Mouse (Mus musculus): ENCODE results near the gene Actl6b. TPM values are rescaled to one million over a fixed set of nuclear protein-coding genes. Genes with fewer than 3 reads are reported as not detected.

The Actl6b gene
- total RNA-seq, 2 experiments from 2014 or later: not detected

GRCm38 (mm10) chr5:137528247-137528968 lies 24.9 kb upstream of the Actl6b start:
- intact Hi-C loops (cut with DNase I): no loop called here
- no peak for DNase-seq

GRCm38 (mm10) chr5:137529221-137529995 lies 23.9 kb upstream of the Actl6b start:
- intact Hi-C loops (cut with DNase I): no loop called here
- DNase-seq: no peak

- intact Hi-C loops (cut with DNase I): loop anchor here (5.0 kb wide), 2 partner anchors 217 to 247 kb away; partner anchors contain the start of genes Ppp1r35 and Tsc22d4
- no peak for DNase-seq
Measured at GRCm38 (mm10) chr5:137530075-137530474, 23.2 kb upstream of the Actl6b start.

- intact Hi-C loops (cut with DNase I): loop anchor here (5.0 kb wide), 2 partner anchors 216 to 246 kb away; partner anchors contain the start of genes Ppp1r35 and Tsc22d4
- peak; percentile 60 to 74 for DNase-seq
Measured at GRCm38 (mm10) chr5:137530588-137531413, 22.5 kb upstream of the Actl6b start.

GRCm38 (mm10) chr5:137531414-137532130 lies 21.7 kb upstream of the Actl6b start:
- intact Hi-C loops (cut with DNase I): loop anchor here (2.0 to 5.0 kb wide), 3 partner anchors 69 to 246 kb away; partner anchors contain the start of genes Mospd3, Ppp1r35 and Tsc22d4
- peak; percentile 57 to 63 for DNase-seq

GRCm38 (mm10) chr5:137532131-137532807 lies 21.0 kb upstream of the Actl6b start:
- DNase-seq: no peak
- intact Hi-C loops (cut with DNase I): loop anchor here (2.0 to 5.0 kb wide), 3 partner anchors 69 to 245 kb away; partner anchors contain the start of genes Mospd3, Ppp1r35 and Tsc22d4

- no peak for DNase-seq
- intact Hi-C loops (cut with DNase I): loop anchor here (2.0 to 5.0 kb wide), 3 partner anchors 68 to 245 kb away; partner anchors contain the start of genes Mospd3, Ppp1r35 and Tsc22d4
Measured at GRCm38 (mm10) chr5:137532808-137533116, 20.6 kb upstream of the Actl6b start.

- peak; percentile 97 to 100 for DNase-seq
Measured at GRCm38 (mm10) chr5:137533117-137533827, 20.0 kb upstream of the Actl6b start, which contains the start of the genes Epo and Gnb2. Epo (minus strand) TSS chr5:137533242. Gnb2 (minus strand) TSS chr5:137533510.

GRCm38 (mm10) chr5:137534762-137535161 lies 18.6 kb upstream of the Actl6b start:
- no peak for DNase-seq
- intact Hi-C loops (cut with DNase I): loop anchor here (5.0 kb wide), 2 partner anchors 213 to 243 kb away; partner anchors contain the start of genes Ppp1r35 and Tsc22d4

More at GRCm38 (mm10) chr5:137533117-137533827, 20.0 kb upstream of the Actl6b start, which contains the start of the genes Epo and Gnb2:
- intact Hi-C loops (cut with DNase I): loop anchor here (2.0 to 5.0 kb wide), 3 partner anchors 68 to 244 kb away; partner anchors contain the start of genes Mospd3, Ppp1r35 and Tsc22d4

- DNase-seq: no peak
- intact Hi-C loops (cut with DNase I): no loop called here
Measured at GRCm38 (mm10) chr5:137535318-137535717, 18.0 kb upstream of the Actl6b start.

- intact Hi-C loops (cut with DNase I): no loop called here
- no peak for DNase-seq
Measured at GRCm38 (mm10) chr5:137537461-137537860, 15.9 kb upstream of the Actl6b start.

- DNase-seq: no peak
- intact Hi-C loops (cut with DNase I): no loop called here
Measured at GRCm38 (mm10) chr5:137539291-137539801, 14.0 kb upstream of the Actl6b start.

- intact Hi-C loops (cut with DNase I): no loop called here
- DNase-seq: no peak
Measured at GRCm38 (mm10) chr5:137540991-137541390, 12.3 kb upstream of the Actl6b start.

GRCm38 (mm10) chr5:137541768-137542540 lies 11.4 kb upstream of the Actl6b start:
- intact Hi-C loops (cut with DNase I): no loop called here
- DNase-seq: no peak

GRCm38 (mm10) chr5:137544926-137545325 lies 8.4 kb upstream of the Actl6b start:
- intact Hi-C loops (cut with DNase I): no loop called here
- no peak for DNase-seq

- intact Hi-C loops (cut with DNase I): no loop called here
- no peak for DNase-seq
Measured at GRCm38 (mm10) chr5:137545596-137545995, 7.7 kb upstream of the Actl6b start.

- intact Hi-C loops (cut with DNase I): no loop called here
- DNase-seq: no peak
Measured at GRCm38 (mm10) chr5:137549840-137550239, 3.5 kb upstream of the Actl6b start.

Data from gastrocnemius, postnatal 36 days (tissue).